Mouse (Mus musculus) kidney, embryonic 15.5 days (tissue): ENCODE measurements around the gene Afm. TPM values are rescaled to one million over a fixed set of nuclear protein-coding genes. Genes with fewer than 3 reads are reported as not detected.

Experiments used
- ATAC-seq: fragments of 200-750 bp; cut with Nextera tagmentation; replicated peaks from 2 replicates; pipeline ENCODE4 v1.8.0; 2017; ENCODE audit warnings: moderate TSS enrichment; ENCODE audit not compliant: low FRiP score
- H3K27ac ChIP-seq: fragments of 300-500 bp; sonication (generic); 2 replicates; pipeline ENCODE4 v1.5.1; 2015; ENCODE audit warnings: mild to moderate bottlenecking, inconsistent platforms
- H3K27me3 ChIP-seq: fragments of 300-500 bp; sonication (generic); 2 replicates; pipeline ENCODE4 v1.6.1; 2015; ENCODE audit warnings: inconsistent platforms
- H3K36me3 ChIP-seq: fragments of 300-500 bp; sonication (generic); 2 replicates; pipeline ENCODE4 v1.6.1; 2015; ENCODE audit warnings: inconsistent platforms
- H3K4me1 ChIP-seq: fragments of 300-500 bp; sonication (generic); 2 replicates; pipeline ENCODE4 v1.6.1; 2015; ENCODE audit warnings: inconsistent platforms
- H3K4me2 ChIP-seq: fragments of 300-500 bp; sonication (generic); 2 replicates; pipeline ENCODE4 v1.6.1; 2015; ENCODE audit warnings: moderate library complexity, mild to moderate bottlenecking, inconsistent platforms
- H3K4me3 ChIP-seq: fragments of 300-500 bp; sonication (generic); replicated peaks from 2 replicates; pipeline ENCODE4 v1.5.1; 2015; ENCODE audit warnings: mild to moderate bottlenecking, inconsistent platforms
- H3K9ac ChIP-seq: fragments of 300-500 bp; sonication (generic); 2 replicates; pipeline ENCODE4 v1.6.1; 2015; ENCODE audit warnings: mild to moderate bottlenecking, inconsistent platforms
- H3K9me3 ChIP-seq: fragments of 300-500 bp; sonication (generic); replicated peaks from 2 replicates; pipeline ENCODE4 v1.6.1; 2016; ENCODE audit warnings: inconsistent platforms
- WGBS: fragments of 180-500 bp; shearing (Covaris S2); methylation state at CpG from one replicate; pipeline ENCODE4 v1.1.7; 2015; ENCODE audit warnings: mixed read lengths; 5-methylcytosine and 5-hydroxymethylcytosine counted together
- polyA plus RNA-seq: library from polyadenylated mRNA; unstranded; fragments of >200 nt; fragmentation: Nextera tagmentation; extraction: Ambion mirVana; gene quantifications from 2 replicates; pipeline ENCODE4 v1.2.1, GENCODE M21; 2015

Gene Afm
- polyA plus RNA-seq, 1 experiment from 2014 or later = 8.0 TPM

DNA sequence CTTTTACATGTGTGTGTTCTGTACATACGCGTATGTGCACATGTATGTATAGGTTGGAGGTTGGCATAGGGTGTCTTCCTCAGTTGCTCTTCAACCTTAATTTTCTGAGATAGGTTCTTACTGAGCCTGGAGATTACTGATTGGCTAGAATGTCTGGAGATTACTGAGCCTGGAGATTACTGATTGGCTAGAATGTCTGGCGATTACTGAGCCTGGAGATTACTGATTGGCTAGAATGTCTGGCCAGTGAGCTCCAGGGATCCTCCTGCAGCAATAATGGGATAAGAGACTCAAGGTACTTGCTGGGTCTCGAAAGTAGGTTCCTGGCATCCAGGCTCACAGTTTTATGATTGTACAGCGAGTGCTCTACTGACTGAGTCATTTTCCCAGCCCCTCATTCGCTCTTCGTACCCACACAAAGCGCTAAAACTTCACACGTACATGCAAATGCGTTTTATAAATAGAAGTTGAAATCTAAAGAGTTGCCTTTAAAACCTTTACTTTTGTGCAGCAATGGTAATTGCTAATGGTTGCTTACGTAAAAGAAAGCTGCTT, 43.1 kb downstream of the Afm start:
- H3K9ac ChIP-seq = no peak overlapping the region
- no peak overlapping the region for H3K27ac ChIP-seq
- no peaks in the 10 kb centered on the region for H3K27me3 ChIP-seq
- H3K4me3 ChIP-seq = no peak overlapping the region
- 92% methylated on average over 11 of the region's 11 CpGs for WGBS
- H3K4me2 ChIP-seq = no peak overlapping the region
- H3K4me1 ChIP-seq = no peaks in the 10 kb centered on the region
- no peaks in the 10 kb centered on the region for H3K9me3 ChIP-seq
- no peaks in the 10 kb centered on the region for H3K36me3 ChIP-seq
- no peak for ATAC-seq

GRCm38 (mm10) chr5:90562880-90563279, 44.1 kb downstream of the Afm start:
- 88% methylated on average over 4 of the region's 4 CpGs for WGBS
- Histone ChIP-seq H3K9ac (no peak overlapping the region), H3K9me3 (no peaks in the 10 kb centered on the region), H3K4me2 (no peak overlapping the region), H3K36me3 (no peaks in the 10 kb centered on the region), H3K4me3 (no peak overlapping the region), H3K27ac (no peak overlapping the region), H3K27me3 (no peaks in the 10 kb centered on the region), H3K4me1 (no peaks in the 10 kb centered on the region)
- no peak for ATAC-seq

DNA sequence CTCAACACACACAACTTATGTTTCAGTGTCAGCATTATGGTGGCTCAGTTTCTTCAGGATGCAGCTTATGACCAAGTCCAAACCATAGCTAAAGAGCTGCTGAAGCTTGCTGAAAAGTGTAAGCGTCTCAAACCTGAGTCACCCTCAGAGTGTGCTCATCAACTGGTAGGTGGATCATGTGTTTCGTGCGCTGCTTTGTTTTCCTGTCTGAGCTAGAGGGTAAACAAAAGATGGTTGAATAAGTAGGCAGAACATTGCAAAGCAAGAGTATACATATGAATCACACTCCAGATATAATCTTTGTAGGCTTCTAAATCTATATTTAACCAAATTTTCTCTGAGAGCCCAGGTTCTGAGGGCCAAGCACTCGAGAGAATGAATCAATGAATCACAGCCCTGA, 45.4 kb downstream of the Afm start:
- H3K36me3 ChIP-seq = no peaks in the 10 kb centered on the region
- no peak overlapping the region for H3K4me3 ChIP-seq
- H3K4me2 ChIP-seq = no peak overlapping the region
- H3K4me1 ChIP-seq = peaks cover 12% of the 10 kb centered on the region; the same call in 1 of the 2 replicates
- no peak overlapping the region for H3K9ac ChIP-seq
- no peaks in the 10 kb centered on the region for H3K9me3 ChIP-seq
- H3K27me3 ChIP-seq = no peaks in the 10 kb centered on the region
- 85% methylated on average over 4 of the region's 4 CpGs for WGBS
- ATAC-seq = no peak
- H3K27ac ChIP-seq = no peak overlapping the region

- Histone ChIP-seq H3K4me2 (no peak overlapping the region), H3K9ac (no peak overlapping the region), H3K4me1 (peaks cover 12% of the 10 kb centered on the region; the same call in 1 of the 2 replicates), H3K36me3 (no peaks in the 10 kb centered on the region), H3K9me3 (no peaks in the 10 kb centered on the region), H3K27ac (no peak overlapping the region), H3K27me3 (no peaks in the 10 kb centered on the region), H3K4me3 (no peak overlapping the region)
- ATAC-seq = no peak
- WGBS = 83% methylated on average over 6 of the region's 6 CpGs
These were observed 46.5 kb downstream of the Afm start for GRCm38 (mm10) chr5:90565205-90565604.

DNA sequence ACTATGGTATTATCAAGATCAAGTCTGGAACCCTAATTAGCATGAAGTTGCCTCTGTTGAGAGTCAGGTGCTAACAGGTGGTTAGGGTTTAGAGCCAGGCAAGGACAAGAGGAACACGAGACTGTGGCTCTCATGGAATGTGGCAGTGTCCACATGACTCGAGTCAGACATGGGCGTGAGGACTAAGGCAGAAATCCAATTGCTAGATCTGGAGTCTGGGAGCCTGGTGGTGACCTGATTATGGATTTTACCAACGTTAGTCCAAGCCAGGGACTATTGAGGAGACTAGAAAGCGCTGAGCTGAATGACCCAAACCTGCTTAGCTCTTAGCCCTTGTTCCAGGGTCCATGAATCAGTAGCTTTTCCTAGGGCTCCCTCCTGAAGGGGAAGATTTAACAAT, 49.1 kb downstream of the Afm start:
- no peak overlapping the region for H3K9ac ChIP-seq
- ATAC-seq = no peak
- no peaks in the 10 kb centered on the region for H3K36me3 ChIP-seq
- H3K4me1 ChIP-seq = peaks cover 12% of the 10 kb centered on the region; the same call in 1 of the 2 replicates
- WGBS = 67% methylated on average over 5 of the region's 5 CpGs
- H3K27ac ChIP-seq = no peak overlapping the region
- no peaks in the 10 kb centered on the region for H3K9me3 ChIP-seq
- H3K4me2 ChIP-seq = no peak overlapping the region
- H3K4me3 ChIP-seq = no peak overlapping the region
- no peaks in the 10 kb centered on the region for H3K27me3 ChIP-seq

- no peak overlapping the region for H3K4me3 ChIP-seq
- 0 out of 2 replicates have a peak, but pooled peaks have one; percentile 6 for ATAC-seq
- no peak overlapping the region for H3K27ac ChIP-seq
- H3K4me1 ChIP-seq = peaks cover 12% of the 10 kb centered on the region; the same call in 1 of the 2 replicates
- H3K9me3 ChIP-seq = no peaks in the 10 kb centered on the region
- H3K36me3 ChIP-seq = no peaks in the 10 kb centered on the region
- H3K9ac ChIP-seq = no peak overlapping the region
- H3K27me3 ChIP-seq = no peaks in the 10 kb centered on the region
- no peak overlapping the region for H3K4me2 ChIP-seq
These were observed 49.6 kb downstream of the Afm start for GRCm38 (mm10) chr5:90568338-90568737.

DNA sequence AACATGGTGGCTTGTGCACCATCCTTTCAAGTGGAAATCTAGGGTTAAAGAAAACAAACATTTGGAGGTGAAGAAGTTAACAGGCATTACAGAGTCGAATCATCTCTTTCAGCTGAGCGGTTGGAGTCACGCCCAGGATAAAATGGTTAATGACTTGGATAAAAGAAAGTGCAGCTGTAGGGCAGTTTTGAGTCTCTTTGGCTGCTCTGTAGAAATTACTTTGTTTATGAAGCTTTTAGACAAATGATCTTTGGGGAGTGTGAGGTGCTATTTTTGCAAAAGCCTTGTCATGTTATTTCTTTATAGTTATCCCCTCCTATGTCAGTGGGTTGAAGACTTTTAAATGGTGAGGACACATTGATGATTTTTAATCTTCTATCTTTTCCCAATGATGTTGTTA, 52.5 kb downstream of the Afm start:
- H3K4me3 ChIP-seq = no peak overlapping the region
- WGBS = 25% methylated on average over 3 of the region's 3 CpGs
- H3K4me2 ChIP-seq = no peak overlapping the region
- no peaks in the 10 kb centered on the region for H3K27me3 ChIP-seq
- ATAC-seq = no peak
- no peaks in the 10 kb centered on the region for H3K36me3 ChIP-seq
- H3K27ac ChIP-seq = no peak overlapping the region
- H3K9me3 ChIP-seq = no peaks in the 10 kb centered on the region
- no peak overlapping the region for H3K9ac ChIP-seq
- peaks cover 12% of the 10 kb centered on the region; the same call in 1 of the 2 replicates for H3K4me1 ChIP-seq

- Histone ChIP-seq H3K9ac (no peak overlapping the region), H3K27me3 (no peaks in the 10 kb centered on the region), H3K9me3 (no peaks in the 10 kb centered on the region), H3K27ac (no peak overlapping the region), H3K4me3 (no peak overlapping the region), H3K4me2 (no peak overlapping the region), H3K4me1 (no peaks in the 10 kb centered on the region), H3K36me3 (no peaks in the 10 kb centered on the region)
- WGBS = 69% methylated on average over 9 of the region's 9 CpGs
- ATAC-seq = no peak
These were observed 59.0 kb downstream of the Afm start for GRCm38 (mm10) chr5:90577751-90578150.

GRCm38 (mm10) chr5:90579556-90579955, 60.8 kb downstream of the Afm start:
- H3K9ac ChIP-seq = no peak overlapping the region
- ATAC-seq = no peak; the same call in 1 of the 2 replicates
- no peaks in the 10 kb centered on the region for H3K27me3 ChIP-seq
- H3K4me1 ChIP-seq = no peaks in the 10 kb centered on the region
- no peaks in the 10 kb centered on the region for H3K9me3 ChIP-seq
- no peak overlapping the region for H3K4me2 ChIP-seq
- WGBS = 81% methylated on average over 9 of the region's 9 CpGs
- no peaks in the 10 kb centered on the region for H3K36me3 ChIP-seq
- H3K27ac ChIP-seq = peak overlapping the region; percentile 48; the same call in 1 of the 2 replicates
- no peak overlapping the region for H3K4me3 ChIP-seq

- H3K27ac ChIP-seq = no peak overlapping the region
- H3K27me3 ChIP-seq = no peaks in the 10 kb centered on the region
- no peak overlapping the region for H3K4me3 ChIP-seq
- ATAC-seq = no peak
- no peaks in the 10 kb centered on the region for H3K36me3 ChIP-seq
- 85% methylated on average over 6 of the region's 6 CpGs for WGBS
- H3K9ac ChIP-seq = no peak overlapping the region
- no peaks in the 10 kb centered on the region for H3K4me1 ChIP-seq
- H3K4me2 ChIP-seq = no peak overlapping the region
- no peaks in the 10 kb centered on the region for H3K9me3 ChIP-seq
These were observed 63.4 kb downstream of the Afm start for GRCm38 (mm10) chr5:90582179-90582578.

- peaks cover 3% of the 10 kb centered on the region; the same call in 1 of the 2 replicates for H3K4me1 ChIP-seq
- 87% methylated on average over 7 of the region's 7 CpGs for WGBS
- no peaks in the 10 kb centered on the region for H3K36me3 ChIP-seq
- H3K4me2 ChIP-seq = no peak overlapping the region
- no peak overlapping the region for H3K4me3 ChIP-seq
- no peaks in the 10 kb centered on the region for H3K9me3 ChIP-seq
- no peaks in the 10 kb centered on the region for H3K27me3 ChIP-seq
- ATAC-seq = no peak
- H3K27ac ChIP-seq = no peak overlapping the region
- no peak overlapping the region for H3K9ac ChIP-seq
These were observed 66.1 kb downstream of the Afm start for GRCm38 (mm10) chr5:90584799-90585198.

GRCm38 (mm10) chr5:90586511-90586910, 67.8 kb downstream of the Afm start:
- Histone ChIP-seq H3K27me3 (no peaks in the 10 kb centered on the region), H3K27ac (no peak overlapping the region), H3K9ac (no peak overlapping the region), H3K4me2 (no peak overlapping the region), H3K36me3 (no peaks in the 10 kb centered on the region), H3K4me1 (peaks cover 6% of the 10 kb centered on the region), H3K4me3 (no peak overlapping the region), H3K9me3 (no peaks in the 10 kb centered on the region)
- no peak for ATAC-seq
- 81% methylated on average over 5 of the region's 5 CpGs for WGBS

- H3K9ac ChIP-seq = no peak overlapping the region
- peaks cover 6% of the 10 kb centered on the region for H3K4me1 ChIP-seq
- H3K27me3 ChIP-seq = no peaks in the 10 kb centered on the region
- H3K9me3 ChIP-seq = no peaks in the 10 kb centered on the region
- no peak for ATAC-seq
- no peak overlapping the region for H3K4me3 ChIP-seq
- no peaks in the 10 kb centered on the region for H3K36me3 ChIP-seq
- 90% methylated on average over 5 of the region's 5 CpGs for WGBS
- H3K27ac ChIP-seq = no peak overlapping the region
- no peak overlapping the region for H3K4me2 ChIP-seq
These were observed 69.4 kb downstream of the Afm start for GRCm38 (mm10) chr5:90588104-90588503.
